Mouse (Mus musculus) cerebellum, adult 8-10 months (tissue): Measurements from ENCODE around the gene Dmwd.

Source experiments
- DNase-seq: peaks from one replicate; pipeline ENCODE4 v3.0.0; 2022

Gene Dmwd

GRCm38 (mm10) chr7:19073504-19073903 lies 2.5 kb upstream of the Dmwd start:
- DNase-seq = no peak

GRCm38 (mm10) chr7:19074494-19074893 lies 1.5 kb upstream of the Dmwd start:
- DNase-seq = no peak

DNA sequence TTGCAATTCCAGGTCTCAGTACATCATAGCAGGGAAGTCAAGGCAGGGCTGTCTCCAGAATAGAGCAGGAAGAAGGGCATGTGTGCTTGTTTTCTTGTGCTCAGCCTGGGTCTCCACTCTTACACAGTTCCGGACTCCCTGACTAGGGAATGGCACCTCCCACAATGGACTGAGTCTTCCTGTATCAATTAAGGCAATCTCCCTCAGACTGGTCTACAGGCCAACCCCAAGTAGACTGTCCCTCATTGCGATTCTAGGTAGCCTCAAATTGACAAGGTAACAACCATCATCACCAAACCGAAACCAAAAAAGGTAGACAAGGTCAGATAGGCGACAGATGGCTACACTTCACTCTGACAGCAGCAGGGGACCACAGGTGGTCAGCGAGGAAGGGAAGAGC lies 796 bp upstream of the Dmwd start:
- no peak for DNase-seq

DNA sequence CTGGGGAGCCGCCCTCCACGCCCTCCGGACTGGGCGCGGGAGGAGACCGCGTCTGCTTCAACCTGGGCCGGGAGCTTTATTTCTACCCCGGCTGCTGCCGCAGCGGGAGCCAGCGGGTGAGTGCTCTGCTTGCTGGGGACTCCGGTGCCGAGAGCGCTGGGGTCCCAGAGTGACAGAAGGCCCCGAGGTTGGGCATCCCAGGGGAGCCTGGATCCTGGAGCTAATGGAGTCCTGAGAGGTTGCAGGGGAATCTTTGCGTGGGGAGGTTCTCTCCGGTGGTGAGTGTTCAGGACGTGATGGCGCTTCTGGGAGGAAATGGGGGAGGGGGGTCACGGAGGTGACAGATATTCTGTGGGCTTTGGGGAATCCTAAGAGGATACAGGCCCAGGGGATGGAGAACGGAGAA lies 562 bp downstream of the Dmwd start:
- DNase-seq = no peak

DNA sequence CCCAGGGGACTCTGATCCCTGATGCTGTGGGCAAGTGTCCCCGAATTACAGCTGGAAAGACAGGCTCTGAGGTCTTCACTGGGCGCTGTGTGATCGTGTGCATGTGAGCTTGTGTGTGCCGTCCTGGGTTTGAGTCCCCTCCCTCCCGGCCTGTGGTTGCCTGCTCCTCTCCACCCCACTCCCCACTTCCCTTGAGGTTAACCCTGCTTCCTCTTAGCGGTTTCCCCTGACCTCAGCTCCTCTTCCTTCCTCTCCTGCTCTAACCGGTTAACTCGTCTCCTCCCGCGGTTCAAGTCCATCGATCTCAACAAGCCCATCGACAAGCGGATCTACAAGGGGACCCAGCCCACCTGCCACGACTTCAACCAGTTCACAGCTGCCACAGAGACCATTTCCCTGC lies 1.7 kb downstream of the Dmwd start:
- DNase-seq = no peak

DNA sequence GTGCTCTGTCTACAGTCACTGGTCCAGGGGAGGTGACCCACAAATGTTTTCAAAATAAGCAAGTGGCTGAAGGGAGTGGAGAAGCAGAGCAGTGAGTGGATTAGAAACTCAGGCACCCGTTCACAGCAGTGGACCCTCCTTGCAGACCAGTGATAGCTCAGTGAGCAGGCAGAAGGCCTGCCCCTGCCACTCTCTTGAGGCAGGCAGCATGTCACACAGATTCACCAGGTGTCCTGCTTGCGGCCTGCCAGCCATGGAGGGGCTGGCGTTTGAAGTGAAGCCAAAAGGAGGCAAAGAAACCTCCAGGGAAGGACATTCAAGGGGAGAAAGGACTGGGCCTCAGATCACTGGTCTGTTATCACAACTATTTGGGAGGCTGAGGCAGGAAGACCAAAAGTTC lies 2.7 kb downstream of the Dmwd start:
- DNase-seq = no peak

- no peak for DNase-seq
Observed at GRCm38 (mm10) chr7:19080451-19080950, 4.5 kb downstream of the Dmwd start.

- DNase-seq = no peak
Observed at GRCm38 (mm10) chr7:19082171-19082570, 6.1 kb downstream of the Dmwd start.

GRCm38 (mm10) chr7:19083096-19083495 lies 7.1 kb downstream of the Dmwd start:
- DNase-seq = no peak

DNA sequence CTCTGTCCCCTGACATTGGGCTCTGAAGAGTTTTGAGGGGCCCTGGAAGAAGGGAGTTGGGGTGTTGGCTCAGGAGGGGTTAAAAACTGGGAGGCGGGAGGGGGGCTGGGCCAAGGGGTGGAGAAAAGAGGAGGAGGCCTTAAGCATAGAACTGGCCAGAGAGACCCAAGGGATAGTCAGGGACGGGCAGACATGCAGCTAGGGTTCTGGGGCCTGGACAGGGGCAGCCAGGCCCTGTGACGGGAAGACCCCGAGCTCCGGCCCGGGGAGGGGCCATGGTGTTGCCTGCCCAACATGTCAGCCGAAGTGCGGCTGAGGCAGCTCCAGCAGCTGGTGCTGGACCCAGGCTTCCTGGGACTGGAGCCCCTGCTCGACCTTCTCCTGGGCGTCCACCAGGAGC lies 7.7 kb downstream of the Dmwd start, which contains the start of gene Dmpk:
TSS of gene Dmpk (plus strand) at position 149 of the 400 bp plus-strand sequence.
- DNase-seq = no peak

DNA sequence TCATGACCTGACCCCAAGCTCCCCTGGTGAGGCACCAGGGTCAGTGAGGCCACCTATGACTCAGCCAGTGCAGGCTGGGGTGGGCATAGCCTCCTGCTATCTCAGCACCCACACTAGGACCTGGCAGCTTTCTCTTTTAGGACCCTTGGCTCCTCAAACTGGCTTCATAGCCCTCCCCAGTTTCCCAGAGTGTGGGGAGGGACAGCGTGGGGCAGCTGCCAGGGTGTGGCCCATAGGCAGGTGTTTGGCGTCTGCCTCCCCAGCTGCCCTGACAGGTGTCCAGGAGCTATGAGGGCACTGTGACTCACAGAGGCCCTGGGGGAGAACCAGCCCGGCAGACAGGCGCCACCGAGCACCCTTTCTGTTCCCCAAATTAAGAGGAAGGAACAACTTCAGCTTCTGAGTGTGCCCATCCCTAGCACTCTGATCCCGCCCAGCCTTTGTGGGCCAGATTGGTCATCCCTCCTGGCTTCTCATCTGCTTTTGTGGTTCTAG lies 8.3 kb downstream of the Dmwd start:
- no peak for DNase-seq

DNA sequence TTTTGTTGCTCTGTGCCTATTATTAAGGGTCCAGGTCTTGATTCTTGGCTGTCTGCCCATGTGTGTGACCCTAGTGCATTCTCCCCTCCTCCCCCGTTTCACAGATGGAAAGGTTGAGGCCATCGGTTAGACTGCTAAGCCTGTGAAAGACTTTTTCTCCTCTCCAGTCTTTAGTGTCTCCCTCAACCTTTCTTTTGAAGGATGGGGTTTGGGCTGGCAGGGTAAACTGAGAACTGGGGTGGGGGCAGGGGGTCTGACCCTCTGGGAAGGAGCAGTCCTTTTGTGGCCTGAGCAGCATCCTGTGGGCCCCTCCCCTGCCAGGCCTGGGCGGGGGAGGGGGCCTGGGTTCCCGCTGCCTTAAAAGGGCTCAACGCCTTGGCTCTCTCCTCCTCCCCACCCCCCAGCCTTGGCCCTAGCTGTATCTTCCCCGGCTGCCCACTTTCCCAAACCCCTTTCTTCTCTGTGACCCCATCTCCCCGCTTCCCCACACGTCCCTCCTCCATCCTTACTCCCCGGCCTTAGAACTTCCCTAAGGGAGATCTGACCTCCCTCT lies 9.0 kb downstream of the Dmwd start:
- no peak for DNase-seq

DNA sequence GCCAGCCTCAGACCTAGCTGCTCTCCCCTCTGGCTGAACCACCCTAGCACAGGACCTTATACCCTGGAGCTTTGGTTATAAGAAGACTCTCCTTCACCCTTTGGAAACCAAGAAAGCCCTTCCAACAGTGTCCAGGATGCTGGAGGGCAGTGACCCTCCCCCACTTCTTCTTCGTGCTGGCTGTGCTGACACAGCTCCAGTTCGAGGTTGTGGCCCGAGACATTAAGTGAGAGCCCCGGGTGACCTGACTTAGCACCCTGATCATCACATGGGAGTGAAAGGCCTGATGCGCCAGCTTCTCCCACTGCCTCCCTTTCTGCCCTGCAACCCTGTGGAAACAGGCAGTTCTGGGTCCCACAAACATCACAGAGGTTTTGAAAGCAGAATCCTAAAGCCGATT lies 9.5 kb downstream of the Dmwd start:
- DNase-seq = no peak

DNA sequence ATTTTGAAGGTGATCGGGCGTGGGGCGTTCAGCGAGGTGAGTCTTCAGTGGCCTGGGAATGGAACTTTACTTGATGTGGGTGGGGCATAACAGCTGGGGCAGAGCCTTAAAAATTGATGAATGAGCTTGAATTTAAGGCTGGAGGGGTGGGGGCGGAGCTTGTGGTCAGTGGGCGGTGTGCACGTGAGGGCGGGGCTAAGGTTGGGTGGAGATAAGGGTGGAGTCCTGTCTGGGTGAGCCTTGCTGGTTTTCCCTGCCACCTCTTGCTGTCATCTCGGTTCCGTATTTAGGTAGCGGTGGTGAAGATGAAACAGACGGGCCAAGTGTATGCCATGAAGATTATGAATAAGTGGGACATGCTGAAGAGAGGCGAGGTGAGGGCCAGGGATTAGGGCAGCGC lies 10.0 kb downstream of the Dmwd start:
- DNase-seq = no peak

- no peak for DNase-seq
Observed at GRCm38 (mm10) chr7:19086760-19087159, 10.7 kb downstream of the Dmwd start.

GRCm38 (mm10) chr7:19088813-19089212 lies 12.8 kb downstream of the Dmwd start:
- no peak for DNase-seq

DNA sequence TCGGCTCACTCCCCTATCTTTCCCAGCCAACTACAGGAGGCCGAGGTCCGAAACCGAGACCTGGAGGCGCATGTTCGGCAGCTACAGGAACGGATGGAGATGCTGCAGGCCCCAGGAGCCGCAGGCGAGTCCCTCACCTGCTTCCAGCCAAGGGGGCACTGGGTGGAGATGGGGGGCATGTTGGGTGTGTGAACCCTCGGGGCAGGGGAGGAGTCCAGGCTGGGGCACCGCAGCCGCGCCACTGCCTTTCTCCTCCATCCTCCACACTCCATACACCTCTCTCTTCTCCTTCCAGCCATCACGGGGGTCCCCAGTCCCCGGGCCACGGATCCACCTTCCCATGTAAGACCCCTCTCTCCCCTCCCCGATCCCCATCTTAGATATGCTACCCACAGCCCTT lies 15.9 kb downstream of the Dmwd start:
- DNase-seq = no peak

GRCm38 (mm10) chr7:19092381-19093173 lies 16.6 kb downstream of the Dmwd start:
- no peak for DNase-seq

- DNase-seq = no peak
Observed at GRCm38 (mm10) chr7:19093174-19093521, 17.1 kb downstream of the Dmwd start.

GRCm38 (mm10) chr7:19093537-19094385 lies 17.7 kb downstream of the Dmwd start:
- DNase-seq = no peak

- DNase-seq = no peak
Observed at GRCm38 (mm10) chr7:19094471-19094825, 18.4 kb downstream of the Dmwd start, which contains the start of gene Six5. TSS of gene Six5 (plus strand) at chr7:19094594.

DNA sequence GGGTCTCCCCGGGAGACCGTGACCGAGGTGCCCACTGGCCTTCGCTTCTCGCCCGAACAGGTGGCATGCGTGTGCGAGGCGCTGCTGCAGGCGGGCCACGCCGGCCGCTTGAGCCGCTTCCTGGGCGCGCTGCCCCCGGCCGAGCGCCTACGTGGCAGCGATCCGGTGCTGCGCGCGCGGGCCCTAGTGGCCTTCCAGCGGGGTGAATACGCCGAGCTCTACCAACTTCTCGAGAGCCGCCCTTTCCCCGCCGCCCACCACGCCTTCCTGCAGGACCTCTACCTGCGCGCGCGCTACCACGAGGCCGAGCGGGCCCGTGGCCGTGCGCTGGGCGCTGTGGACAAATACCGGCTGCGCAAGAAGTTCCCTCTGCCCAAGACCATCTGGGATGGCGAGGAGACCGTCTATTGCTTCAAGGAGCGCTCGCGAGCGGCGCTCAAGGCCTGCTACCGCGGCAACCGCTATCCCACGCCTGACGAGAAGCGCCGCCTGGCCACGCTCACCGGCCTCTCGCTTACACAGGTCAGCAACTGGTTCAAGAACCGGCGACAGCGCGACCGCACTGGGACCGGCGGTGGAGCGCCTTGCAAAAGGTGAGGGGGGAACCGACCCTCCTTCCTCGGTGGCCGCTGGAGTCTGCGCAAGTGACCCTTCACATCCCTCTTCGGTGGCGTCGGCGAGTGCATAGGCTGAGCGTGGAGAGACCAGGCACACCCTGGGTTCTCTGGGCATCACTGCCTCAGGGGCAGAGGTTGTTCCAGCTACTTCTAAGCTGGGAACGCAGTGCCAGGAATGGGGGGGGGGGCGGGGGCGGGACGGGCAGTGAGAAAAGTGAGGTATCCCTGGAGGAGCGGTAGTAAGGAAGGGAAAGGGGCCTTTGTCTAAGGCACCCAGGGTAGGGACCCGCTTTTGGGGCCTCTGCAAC lies 19.1 kb downstream of the Dmwd start:
- no peak for DNase-seq

DNA sequence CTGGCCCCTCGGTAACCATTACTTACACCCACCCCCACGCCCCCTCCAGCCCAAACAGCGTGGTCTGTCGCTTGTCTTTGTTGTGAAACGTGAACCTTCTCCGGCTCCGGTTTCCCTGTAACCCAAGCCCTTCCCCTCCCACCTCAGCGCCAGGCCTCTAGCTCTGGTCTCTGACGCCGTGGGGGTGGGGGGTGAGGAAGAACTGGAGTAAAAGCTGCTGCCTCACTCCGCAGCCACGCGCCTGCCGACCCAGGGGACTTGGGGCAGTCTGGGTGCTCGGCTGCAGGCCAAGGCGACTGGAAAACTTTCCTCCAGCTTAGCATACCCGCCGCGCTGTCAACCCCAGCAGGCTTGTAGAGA lies 19.7 kb downstream of the Dmwd start:
- DNase-seq = no peak
